Mouse (Mus musculus) testis, adult 2 months (tissue): ENCODE measurements around the gene Guk1.

Experiments
- CTCF ChIP-seq: fragments of 200-500 bp; IDR thresholded peaks from 2 replicates; pipeline ENCODE4 v1.5.1; 2012; ENCODE audit warnings: low read depth, mild to moderate bottlenecking, inconsistent platforms, low read length, moderate library complexity; ENCODE audit not compliant: control insufficient read depth, insufficient read depth, insufficient replicate concordance
- POLR2A ChIP-seq: fragments of 200-500 bp; IDR thresholded peaks from 2 replicates; pipeline ENCODE4 v1.6.1; 2012; ENCODE audit warnings: low read depth, mild to moderate bottlenecking, inconsistent platforms, low read length, moderate library complexity; ENCODE audit not compliant: control insufficient read depth

GRCm38 (mm10) chr11:59151729-59152128 is 40.3 kb downstream of the Guk1 start:
- TF ChIP-seq CTCF (peak; percentile 40; the same call in 1 of the 2 replicates), POLR2A (no peak)
